7 mouse cellular contexts compared by ENCODE assay signal in genomic region chr10:114593046-114593445, GRCm38 (mm10).
"Had no signal": no experiment of that assay in that cellular context is flagged by ENCODE, and none has a peak within 500 bp of the region (broad histone marks: within the 10 kb centered on the region; RNA-seq: fewer than 3 reads in every experiment).

No protein-coding gene starts in this region.

- DNase-seq: kidney, postnatal 14 days; layer of hippocampus, postnatal 36 days; liver, embryonic 13.5 days; liver, postnatal 0 days; lung, postnatal 14 days; thymus, adult 18-20 months; thymus, postnatal 14 days had no signal

- ATAC-seq: liver, postnatal 0 days had no signal
